Mouse (Mus musculus): Measurements from ENCODE around the gene Ubxn6.
"Not testable (repeated sequence)": the region's sequence is repeated elsewhere in the genome, so short reads cannot be mapped to it uniquely, and the experiment has no call there.

Ubxn6 gene

DNA sequence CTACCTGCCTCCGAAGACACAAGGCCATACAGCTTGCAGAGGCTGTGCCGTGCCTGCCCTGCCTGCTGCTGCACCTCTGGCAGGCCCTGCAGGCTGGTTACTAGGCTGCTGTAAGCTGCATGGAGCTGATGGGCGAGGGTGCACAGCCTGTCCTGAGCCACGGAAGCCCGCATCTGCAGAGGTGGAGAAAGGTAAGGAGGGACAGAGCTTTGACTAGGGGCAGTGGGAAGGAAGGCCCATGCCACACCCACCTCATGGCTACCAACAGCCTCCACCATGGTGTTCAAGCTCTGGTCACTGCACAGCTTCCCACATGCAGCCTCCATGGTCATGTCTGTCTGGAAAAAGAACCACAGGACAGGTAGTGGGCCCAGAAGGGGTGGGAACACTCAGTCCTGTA lies 27.3 kb upstream of the Ubxn6 start:
- no peak for DNase-seq (ENCODE audit: low spot score in 2 of 2)

GRCm38 (mm10) chr17:56100811-56101210 lies 26.0 kb upstream of the Ubxn6 start:
- no peak for DNase-seq (ENCODE audit: low spot score in 2 of 2)

- no peak for DNase-seq (ENCODE audit: low spot score in 2 of 2)
These were observed 24.1 kb upstream of the Ubxn6 start for GRCm38 (mm10) chr17:56098711-56099572.

DNA sequence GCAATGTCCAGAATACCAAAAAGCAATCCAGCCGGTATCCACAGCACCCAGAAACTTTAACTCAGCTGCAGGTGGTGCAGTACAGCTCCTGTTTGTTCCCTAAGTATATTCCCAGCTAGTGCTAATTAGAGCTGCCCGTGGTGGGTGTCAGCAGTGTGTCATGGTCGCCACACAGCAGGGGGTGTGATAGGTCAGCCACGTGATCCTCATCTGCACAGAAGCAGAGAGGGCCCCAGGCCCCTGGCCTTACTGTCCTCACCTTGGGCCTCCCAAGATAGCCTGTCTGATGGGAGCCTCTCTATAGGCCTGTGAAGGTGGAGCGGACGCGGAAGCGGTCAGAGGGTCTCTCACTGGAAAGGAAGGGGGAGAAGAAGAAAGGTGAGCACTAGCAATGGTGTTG lies 23.4 kb upstream of the Ubxn6 start:
- DNase-seq (ENCODE audit: low spot score in 2 of 2), result no peak

DNA sequence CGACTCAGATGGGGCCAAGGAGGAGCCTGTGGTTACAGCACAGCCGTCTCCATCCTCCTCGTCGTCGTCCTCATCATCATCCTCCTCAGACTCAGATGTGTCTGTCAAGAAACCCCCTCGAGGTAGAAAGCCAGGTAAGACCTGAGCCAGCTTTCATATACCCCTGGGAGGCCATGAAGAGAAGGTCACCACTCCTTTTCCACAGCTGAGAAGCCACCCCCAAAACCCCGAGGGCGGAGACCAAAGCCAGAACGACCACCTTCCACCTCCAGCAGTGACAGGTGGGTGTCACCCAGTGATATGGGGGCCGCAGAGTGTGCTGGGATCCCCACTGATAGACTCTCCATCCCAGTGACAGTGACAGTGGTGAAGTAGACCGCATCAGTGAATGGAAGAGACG lies 22.1 kb upstream of the Ubxn6 start:
- no peak for DNase-seq (ENCODE audit: low spot score in 2 of 2)

DNA sequence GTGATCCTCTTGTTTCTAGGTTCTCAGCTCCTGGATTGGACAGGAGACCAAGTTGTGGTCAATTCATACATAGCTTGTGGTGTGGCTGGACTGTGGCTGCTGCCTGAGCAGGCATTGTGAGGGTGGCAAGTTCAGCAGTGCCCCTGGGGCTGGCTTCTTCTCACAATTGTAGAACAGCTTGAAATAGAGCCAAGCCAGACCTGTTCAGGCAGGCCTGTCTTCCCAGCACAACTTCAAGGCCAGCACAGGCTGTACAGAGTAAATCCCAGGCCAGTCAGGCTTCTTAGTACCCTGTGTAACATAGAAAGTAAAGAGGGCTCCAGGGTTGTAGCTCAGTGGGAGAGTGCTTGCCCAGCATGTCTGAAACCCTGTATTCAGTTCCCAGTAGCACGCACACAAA lies 18.0 kb upstream of the Ubxn6 start:
- DNase-seq (ENCODE audit: low spot score in 2 of 2), result no peak

- no peak for DNase-seq (ENCODE audit: low spot score in 2 of 2)
These were observed 17.5 kb upstream of the Ubxn6 start for GRCm38 (mm10) chr17:56092312-56092711.

- peak; percentile 42 to 46 for DNase-seq (ENCODE audit: low spot score in 2 of 2)
These were observed 6.2 kb upstream of the Ubxn6 start for GRCm38 (mm10) chr17:56080781-56081585.

DNA sequence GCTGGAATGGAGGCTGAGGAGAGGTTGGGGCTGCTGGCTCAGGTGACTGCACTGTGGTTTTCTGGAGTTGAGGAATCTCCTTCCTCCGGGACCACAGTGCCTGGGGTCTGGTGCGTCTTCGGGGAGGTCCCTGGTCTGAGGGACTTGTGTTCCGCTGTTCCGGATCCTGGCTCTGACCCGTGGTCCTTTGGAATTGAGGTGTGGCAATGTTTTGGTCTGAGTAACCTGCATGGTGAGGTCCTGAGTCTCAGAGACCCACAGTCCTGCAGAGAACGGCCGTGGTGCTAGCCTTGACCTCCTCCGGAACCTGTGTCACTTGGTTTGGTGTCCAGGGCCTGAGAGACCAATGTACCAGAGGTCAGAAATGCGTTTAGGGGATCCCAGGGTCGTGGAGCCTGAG lies 5.1 kb upstream of the Ubxn6 start:
- no peak for DNase-seq (ENCODE audit: low spot score in 2 of 2)

- peak; percentile 99 for DNase-seq (ENCODE audit: low spot score in 2 of 2)
These were observed 4.3 kb upstream of the Ubxn6 start, which contains the start of gene Hdgfl2 for GRCm38 (mm10) chr17:56078880-56079795. TSS of gene Hdgfl2 (plus strand) at chr17:56079634.

- not testable (repeated sequence) for DNase-seq (ENCODE audit: low spot score in 2 of 2)
These were observed 3.5 kb upstream of the Ubxn6 start for GRCm38 (mm10) chr17:56078361-56078760.

- DNase-seq (ENCODE audit: low spot score in 2 of 2), result no peak
These were observed 2.7 kb upstream of the Ubxn6 start for GRCm38 (mm10) chr17:56077523-56077922.

DNA sequence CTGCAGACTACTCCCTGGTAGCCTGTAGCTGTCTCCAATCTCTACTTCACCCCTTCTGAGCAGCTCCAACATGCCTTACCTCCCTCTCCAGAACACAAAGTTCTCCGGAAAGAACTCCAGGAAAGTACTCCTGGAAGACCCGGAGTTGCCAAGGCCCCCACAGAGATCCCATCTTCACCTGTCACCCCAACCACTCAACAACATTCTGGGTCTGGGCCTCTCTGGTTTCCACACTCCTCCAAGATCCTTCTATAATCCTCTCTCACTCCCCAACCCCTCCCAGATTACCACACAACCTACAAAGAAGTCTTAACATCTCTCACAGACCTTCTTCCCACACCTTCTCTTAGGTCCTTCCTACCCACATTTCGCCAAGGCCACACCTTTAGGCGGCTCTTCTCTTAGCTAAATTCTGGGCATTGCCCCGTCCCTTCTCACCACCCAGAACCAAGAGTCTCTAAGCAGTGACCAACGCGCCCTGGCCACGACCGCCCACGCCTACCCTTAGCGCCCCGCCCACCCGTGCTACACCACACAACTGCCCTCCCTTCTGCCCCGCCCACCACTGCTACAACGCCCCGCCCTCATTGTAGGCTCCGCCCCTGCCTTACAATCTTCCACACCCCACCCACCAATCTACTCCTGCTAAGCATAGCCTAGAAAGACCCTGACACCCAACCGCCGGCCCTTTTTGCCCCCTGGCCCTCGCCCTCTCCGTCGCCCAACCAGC lies 566 bp downstream of the Ubxn6 start:
- DNase-seq (ENCODE audit: low spot score in 2 of 2), result peak; percentile 62 to 63

DNA sequence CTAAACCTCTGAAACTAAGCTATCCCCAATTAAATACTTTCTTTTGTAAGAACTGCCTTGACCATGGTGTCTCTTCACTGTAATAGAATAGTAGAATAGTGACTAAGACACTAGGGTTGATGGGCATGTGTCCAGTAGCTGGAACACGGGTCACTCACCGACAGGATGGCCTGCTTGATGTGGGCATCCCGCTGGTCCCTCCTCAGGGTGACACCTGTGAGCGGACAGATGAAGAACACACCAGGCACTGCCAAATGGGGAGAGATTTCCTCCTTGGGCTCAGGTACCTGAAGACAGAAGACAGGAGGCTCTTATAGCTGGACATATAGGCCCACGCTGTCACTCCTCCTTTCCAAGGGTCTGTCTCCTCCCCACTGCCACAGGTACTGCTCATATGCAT lies 2.6 kb downstream of the Ubxn6 start:
- no peak for DNase-seq (ENCODE audit: low spot score in 2 of 2)

DNA sequence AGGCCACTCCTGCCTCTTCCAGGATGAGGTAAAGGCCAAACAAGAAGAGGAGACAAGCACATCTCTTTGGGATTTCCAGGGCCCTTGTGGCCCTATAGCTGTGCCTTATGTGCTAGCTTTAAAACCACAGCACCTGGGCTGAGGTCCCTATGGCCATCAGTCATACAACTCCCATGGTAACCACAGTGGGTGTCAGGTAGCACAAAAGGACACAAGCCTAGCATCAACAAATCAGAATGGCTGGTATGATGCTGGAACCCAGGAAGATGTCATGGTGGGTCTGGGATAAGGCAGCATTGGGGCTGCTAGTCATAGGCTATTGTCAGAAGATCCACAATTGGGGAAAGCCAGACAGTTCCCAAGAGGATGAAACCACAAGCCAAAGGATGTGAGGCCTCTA lies 3.7 kb downstream of the Ubxn6 start:
- no peak for DNase-seq (ENCODE audit: low spot score in 2 of 2)

DNA sequence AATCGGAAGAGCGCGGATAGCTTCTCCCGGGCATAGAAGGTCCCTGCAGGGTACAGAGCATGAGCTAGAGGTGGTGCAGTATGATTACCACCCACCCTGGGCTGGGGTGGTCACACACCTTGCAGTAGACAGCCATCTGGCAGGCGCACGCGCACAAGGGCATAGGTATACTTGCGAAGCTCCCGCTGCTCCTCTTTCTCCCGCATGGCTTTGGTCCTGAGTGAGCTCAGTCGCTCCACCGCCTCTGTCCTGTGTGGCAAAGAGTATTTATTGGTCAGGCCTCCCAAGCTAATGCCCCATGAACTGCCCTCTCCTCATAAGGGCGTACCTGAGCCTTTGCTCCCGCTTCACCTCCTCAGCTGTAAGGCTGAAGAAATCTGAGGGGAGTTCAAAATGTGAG lies 5.8 kb downstream of the Ubxn6 start:
- no peak for DNase-seq (ENCODE audit: low spot score in 2 of 2)

- DNase-seq (ENCODE audit: low spot score in 2 of 2), result no peak
These were observed 8.4 kb downstream of the Ubxn6 start for GRCm38 (mm10) chr17:56066451-56066850.

- DNase-seq (ENCODE audit: low spot score in 2 of 2), result not testable (repeated sequence)
These were observed 9.1 kb downstream of the Ubxn6 start for GRCm38 (mm10) chr17:56065715-56066114.

DNA sequence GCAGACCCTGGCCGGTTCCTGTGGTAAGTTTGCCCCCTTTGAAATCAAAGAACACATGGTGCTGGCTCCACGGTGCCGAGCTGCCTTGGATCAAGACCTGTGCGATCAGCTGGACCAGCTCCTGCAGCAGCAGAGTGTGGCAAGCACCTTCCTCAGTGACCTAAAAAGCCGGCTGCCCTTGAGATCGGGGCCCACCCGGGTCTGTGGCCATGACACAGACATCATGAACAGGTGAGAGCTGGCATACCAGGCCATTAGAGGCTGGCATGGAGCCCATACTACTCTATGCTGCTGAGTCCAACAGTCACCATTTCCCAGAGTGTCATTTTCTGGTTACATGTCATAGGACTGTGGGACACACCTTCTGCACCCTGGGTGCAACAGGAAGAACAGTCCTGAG lies 12.7 kb downstream of the Ubxn6 start:
- DNase-seq (ENCODE audit: low spot score in 2 of 2), result no peak

DNA sequence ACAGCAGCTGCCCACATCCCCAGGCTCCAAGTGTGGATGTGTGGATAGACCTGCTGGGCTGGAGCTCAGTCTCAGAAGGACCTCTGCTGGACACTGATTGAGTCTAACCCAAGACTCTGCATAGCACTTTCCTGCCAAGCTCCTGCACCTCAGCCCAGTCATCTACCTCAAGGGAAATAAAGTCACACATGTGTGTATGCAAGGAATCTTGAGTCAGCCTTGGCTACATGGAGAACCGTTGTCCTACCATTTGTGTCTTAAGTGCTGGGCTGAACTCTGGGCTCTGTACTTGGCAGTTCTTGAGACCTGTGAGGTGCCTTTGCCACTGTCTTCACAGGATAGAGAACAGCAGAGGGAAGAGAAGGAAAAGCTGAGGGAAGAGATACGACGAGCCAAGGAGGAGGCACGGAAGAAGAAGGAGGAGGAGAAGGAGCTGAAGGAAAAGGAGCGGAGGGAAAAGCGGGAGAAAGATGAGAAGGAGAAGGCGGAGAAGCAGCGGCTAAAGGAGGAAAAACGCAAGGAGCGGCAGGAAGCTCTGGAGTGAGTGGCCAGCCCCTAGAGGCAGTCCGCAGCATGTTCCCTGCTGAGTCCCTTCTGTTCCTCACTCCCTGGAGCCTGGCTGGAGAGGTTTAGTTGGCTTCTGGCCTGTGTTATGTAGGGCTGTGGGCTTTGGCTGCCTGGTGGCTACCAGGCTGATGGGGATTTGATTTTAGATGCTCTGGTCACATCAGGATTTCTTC lies 17.3 kb downstream of the Ubxn6 start:
- DNase-seq (ENCODE audit: low spot score in 2 of 2), result no peak

All from frontal cortex, postnatal 36 days (tissue).